Mouse (Mus musculus) E14TG2a.4 (cell line): ENCODE results near the gene B3gnt9.

Experiments
- H3K27me3 ChIP-seq: 2 replicates; pipeline ENCODE4 v1.6.1; 2014; ENCODE audit warnings: low read length, control low read depth; ENCODE audit not compliant: insufficient read depth
- H3K36me3 ChIP-seq: 2 replicates; pipeline ENCODE4 v1.6.1; 2014; ENCODE audit warnings: low read length, control low read depth; ENCODE audit not compliant: insufficient read depth
- H3K4me1 ChIP-seq: replicated peaks from 2 replicates; pipeline ENCODE4 v1.6.1; 2014; ENCODE audit warnings: low read depth, low read length, control low read depth
- H3K4me3 ChIP-seq: replicated peaks from 2 replicates; pipeline ENCODE4 v1.5.1; 2014; ENCODE audit warnings: mild to moderate bottlenecking, low read length
- H3K9me3 ChIP-seq: 2 replicates; pipeline ENCODE4 v1.6.1; 2014; ENCODE audit warnings: low read length, control low read depth
- CTCF ChIP-seq: conservative IDR thresholded peaks from 2 replicates; pipeline ENCODE4 v1.5.1; 2014; ENCODE audit warnings: low read length
- NANOG ChIP-seq: IDR thresholded peaks from 2 replicates; pipeline ENCODE4 v1.6.1; 2014; ENCODE audit warnings: borderline replicate concordance, low read length, mixed read lengths
- POU5F1 ChIP-seq: IDR thresholded peaks from 2 replicates; pipeline ENCODE4 v1.6.1; 2014; ENCODE audit warnings: low read length, borderline replicate concordance

B3gnt9 gene

DNA sequence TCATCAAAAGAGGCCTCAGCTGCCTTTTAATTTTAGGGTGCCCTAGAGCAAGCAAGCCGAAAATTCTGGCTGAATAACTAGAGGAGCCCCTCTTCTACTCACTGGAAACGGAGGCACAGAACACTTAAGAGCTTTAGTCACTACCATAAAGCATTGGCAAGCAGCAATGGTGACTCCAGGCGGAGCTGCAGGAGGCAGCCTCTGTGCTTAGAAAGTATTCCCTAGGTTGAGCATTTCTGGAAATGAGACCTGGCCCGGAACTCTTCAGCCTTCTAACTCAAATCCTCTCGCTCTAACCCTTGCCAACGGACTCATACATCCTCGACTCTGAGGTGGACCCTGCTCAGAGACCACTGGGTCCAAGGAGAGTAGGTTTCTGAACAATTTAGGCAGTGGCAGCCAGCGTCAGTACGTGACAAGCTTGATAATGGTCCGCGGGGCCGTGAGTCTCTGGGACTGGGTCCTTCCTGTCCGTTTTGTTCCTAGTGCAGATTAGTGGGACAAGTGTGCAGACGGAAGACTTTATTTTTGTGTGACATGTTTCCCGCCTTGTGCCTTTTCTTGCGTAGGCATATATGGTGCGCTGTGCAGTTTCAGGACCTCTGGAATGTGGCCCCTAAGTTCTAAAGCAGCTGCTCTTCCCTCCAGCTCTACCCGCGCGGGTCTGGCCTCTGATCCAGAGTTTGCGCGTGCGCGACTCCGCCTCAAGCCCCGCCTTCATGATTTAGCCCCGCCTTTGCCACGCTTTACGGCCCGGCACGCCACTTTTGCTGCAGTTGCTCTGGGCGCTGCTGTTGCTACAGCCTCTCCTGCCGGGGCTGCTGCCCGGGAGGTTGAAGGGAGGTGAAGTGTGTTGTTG lies 30.3 kb downstream of the B3gnt9 start, which contains the start of gene D230025D16Rik:
Gene D230025D16Rik, plus strand, starts transcription at position 733 of the 859 bp plus-strand sequence.
- Histone ChIP-seq H3K4me3 (peak within 1 kb of the TSS; percentile 98), H3K9me3 (no peaks in the 10 kb centered on the region), H3K27me3 (no peaks in the 10 kb centered on the region), H3K36me3 (peaks cover 19% of the 10 kb centered on the region), H3K4me1 (peaks cover 60% of the 10 kb centered on the region)
- TF ChIP-seq NANOG = no peak
- TF ChIP-seq POU5F1 = no peak

GRCm38 (mm10) chr8:105223850-105224249 lies 31.1 kb downstream of the B3gnt9 start:
- TF ChIP-seq POU5F1 (no peak), NANOG (no peak), CTCF (no peak)
- H3K4me1 ChIP-seq = peaks cover 53% of the 10 kb centered on the region
- no peaks in the 10 kb centered on the region for H3K9me3 ChIP-seq
- H3K4me3 ChIP-seq = peak overlapping the region; percentile 98
- H3K27me3 ChIP-seq = no peaks in the 10 kb centered on the region
- H3K36me3 ChIP-seq = peaks cover 11% of the 10 kb centered on the region; the same call in 1 of the 2 replicates

DNA sequence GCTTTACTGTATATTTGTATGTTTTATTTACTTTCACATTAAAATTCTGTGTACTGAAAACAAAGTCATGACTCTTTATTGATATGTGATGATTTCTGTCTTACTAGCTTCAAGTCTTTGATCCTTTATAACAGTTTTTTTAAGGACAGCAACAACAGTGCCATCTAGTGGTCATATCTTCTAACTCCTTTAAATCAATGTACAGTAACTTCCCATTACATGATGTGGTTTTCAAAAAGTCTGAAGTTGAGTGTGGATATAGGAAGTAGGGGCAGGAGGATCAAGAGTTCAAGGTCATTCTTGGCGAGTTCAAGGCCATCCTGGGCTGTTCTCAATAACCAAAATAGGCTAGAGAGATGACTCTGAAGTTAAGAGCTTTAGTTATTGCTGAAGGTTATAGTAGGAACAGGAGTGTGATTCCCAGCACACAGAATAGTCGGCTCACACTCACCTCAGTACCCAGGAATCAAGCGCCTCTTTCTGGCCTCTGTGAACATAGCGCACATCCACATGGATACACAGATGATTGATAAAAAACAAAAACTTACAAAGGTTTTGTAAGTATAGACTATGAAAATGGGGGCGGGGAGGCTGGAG lies 36.9 kb downstream of the B3gnt9 start:
- TF ChIP-seq POU5F1 (no peak), CTCF (peak; percentile 58)
- Histone ChIP-seq H3K9me3 (no peaks in the 10 kb centered on the region), H3K27me3 (no peaks in the 10 kb centered on the region), H3K36me3 (0 out of 2 replicates have a peak, but pooled peaks cover 5% of the 10 kb centered on the region), H3K4me3 (no peak overlapping the region), H3K4me1 (peaks cover 7% of the 10 kb centered on the region)

DNA sequence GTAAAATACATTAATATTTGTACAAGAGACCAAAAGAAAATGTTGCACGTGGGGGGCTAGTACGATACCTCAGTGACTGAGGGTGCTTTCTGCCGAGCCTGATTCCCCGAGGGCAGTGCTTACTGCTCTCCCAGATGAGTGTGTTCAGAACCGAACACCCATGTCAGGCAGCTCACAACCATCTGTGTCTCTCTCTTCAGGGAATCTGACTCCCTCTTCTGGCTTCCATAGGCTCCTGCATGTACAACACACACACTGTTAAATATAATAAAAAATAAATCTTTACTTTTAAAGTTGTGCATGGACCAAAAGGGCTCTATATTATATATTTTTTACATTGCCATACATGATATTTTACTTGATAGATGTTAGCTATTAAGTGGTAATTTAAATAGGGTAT lies 40.8 kb downstream of the B3gnt9 start:
- peaks cover 7% of the 10 kb centered on the region for H3K4me1 ChIP-seq
- H3K36me3 ChIP-seq = 0 out of 2 replicates have a peak, but pooled peaks cover 5% of the 10 kb centered on the region
- no peak overlapping the region for H3K4me3 ChIP-seq
- TF ChIP-seq CTCF (peak; percentile 8; the same call in 1 of the 2 replicates), NANOG (no peak)
- no peaks in the 10 kb centered on the region for H3K27me3 ChIP-seq
- H3K9me3 ChIP-seq = no peaks in the 10 kb centered on the region

DNA sequence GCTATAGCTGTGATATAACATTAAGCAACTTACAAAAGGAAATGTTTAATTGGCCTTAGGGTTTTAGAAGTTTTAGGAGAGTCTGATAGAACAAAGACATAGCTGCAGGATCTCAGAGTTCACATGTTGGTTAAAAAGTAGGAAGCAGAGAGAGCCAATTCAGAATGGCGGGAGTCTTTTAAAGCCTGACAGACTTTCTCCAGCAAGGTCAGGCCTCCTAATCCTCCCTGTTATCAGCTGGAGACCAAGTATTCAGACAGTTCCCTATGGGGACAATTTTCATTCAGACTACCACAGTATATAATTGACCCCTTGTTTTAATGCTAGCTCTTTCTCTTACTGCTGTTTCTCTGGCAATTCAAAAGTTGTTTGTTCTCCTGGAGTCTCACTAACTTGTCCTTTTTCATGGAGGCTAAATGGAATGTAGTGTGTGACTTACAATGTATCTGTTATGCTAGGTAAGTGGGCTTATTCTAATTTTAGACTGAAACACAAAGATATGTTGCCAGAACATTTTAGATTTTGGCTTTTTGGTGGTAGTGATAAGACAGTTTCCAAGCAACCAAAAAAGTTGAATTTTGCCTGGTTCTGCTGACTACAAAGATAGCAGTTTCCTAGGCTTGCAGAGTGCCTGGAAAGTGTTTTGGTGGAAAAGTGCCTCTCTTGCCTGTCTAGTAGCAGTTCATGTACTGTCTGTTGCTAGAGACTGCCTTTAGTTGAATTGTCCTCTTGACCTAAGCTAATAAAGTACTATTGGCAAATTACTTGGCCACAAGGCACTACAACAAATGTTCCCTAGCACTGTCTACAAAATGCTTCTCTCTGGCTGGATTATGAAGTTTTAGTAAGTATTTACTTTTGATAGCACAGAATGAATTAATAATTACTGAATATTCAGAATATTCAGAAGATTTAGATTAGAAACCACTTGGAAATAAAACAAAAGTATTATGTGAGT lies 45.5 kb downstream of the B3gnt9 start:
- H3K4me3 ChIP-seq = no peak overlapping the region
- H3K27me3 ChIP-seq = no peaks in the 10 kb centered on the region
- H3K36me3 ChIP-seq = peaks cover 2% of the 10 kb centered on the region; the same call in 1 of the 2 replicates
- H3K4me1 ChIP-seq = peaks cover 5% of the 10 kb centered on the region; the same call in 1 of the 2 replicates
- no peaks in the 10 kb centered on the region for H3K9me3 ChIP-seq
- TF ChIP-seq POU5F1 = no peak
- no peak for TF ChIP-seq NANOG
- no peak for TF ChIP-seq CTCF

DNA sequence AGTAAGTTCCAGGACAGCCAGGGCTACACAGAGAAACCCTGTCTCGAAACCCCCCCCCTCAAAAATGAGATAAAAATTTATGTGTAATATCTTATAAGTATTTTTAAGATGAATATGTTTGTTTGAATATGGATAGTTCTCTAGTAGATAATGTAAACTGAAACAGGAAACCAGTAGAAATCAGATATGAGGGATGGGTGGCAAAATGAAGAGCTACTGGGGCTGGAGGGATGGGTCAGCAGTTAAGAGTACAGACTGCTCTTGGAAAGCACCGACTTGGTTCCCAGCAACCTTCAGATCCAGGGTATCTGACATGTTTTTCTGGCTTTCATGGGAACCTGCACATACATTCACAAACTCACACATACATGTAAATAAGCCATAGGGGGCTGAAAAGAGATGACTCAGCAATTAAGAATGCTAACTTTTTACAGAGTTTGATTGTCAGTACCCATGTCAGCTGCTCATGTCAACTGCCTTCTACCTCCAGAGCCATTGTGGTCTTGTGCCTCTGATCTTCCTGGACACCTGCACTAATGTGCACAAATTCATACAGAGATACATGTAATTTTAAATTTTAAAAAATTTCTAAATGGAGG lies 47.2 kb downstream of the B3gnt9 start:
- TF ChIP-seq POU5F1 (no peak), CTCF (no peak), NANOG (no peak)
- no peaks in the 10 kb centered on the region for H3K9me3 ChIP-seq
- H3K4me1 ChIP-seq = peaks cover 5% of the 10 kb centered on the region; the same call in 1 of the 2 replicates
- H3K36me3 ChIP-seq = peaks cover 9% of the 10 kb centered on the region
- no peak overlapping the region for H3K4me3 ChIP-seq
- no peaks in the 10 kb centered on the region for H3K27me3 ChIP-seq

- TF ChIP-seq NANOG (no peak), CTCF (no peak), POU5F1 (no peak)
- Histone ChIP-seq H3K36me3 (peaks cover 15% of the 10 kb centered on the region), H3K4me3 (no peak overlapping the region), H3K9me3 (no peaks in the 10 kb centered on the region), H3K4me1 (peaks cover 5% of the 10 kb centered on the region; the same call in 1 of the 2 replicates), H3K27me3 (no peaks in the 10 kb centered on the region)
These were observed 48.1 kb downstream of the B3gnt9 start for GRCm38 (mm10) chr8:105206766-105207275.

DNA sequence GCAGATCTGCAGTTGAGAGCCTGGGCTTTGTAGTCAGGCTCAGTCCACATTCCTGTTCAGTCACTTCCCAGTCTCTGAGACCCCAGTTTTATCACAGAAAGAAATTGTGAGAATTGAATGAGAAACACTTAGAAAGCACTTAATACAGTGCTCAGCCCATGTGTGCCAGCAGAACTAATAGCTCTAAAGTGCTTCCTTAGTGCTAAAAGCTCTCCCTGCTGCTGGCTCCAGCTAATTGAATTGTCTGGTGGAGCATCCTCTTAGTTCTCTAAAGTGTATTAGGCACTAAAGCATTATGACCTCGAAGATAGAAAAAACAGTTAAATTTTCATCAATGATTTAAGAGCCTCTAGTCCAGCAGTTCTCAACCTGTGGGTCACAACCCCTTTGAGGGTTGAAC lies 49.2 kb downstream of the B3gnt9 start:
- TF ChIP-seq CTCF = no peak
- no peak for TF ChIP-seq NANOG
- no peak for TF ChIP-seq POU5F1
- Histone ChIP-seq H3K9me3 (no peaks in the 10 kb centered on the region), H3K36me3 (peaks cover 24% of the 10 kb centered on the region), H3K4me3 (no peak overlapping the region), H3K27me3 (no peaks in the 10 kb centered on the region), H3K4me1 (peaks cover 5% of the 10 kb centered on the region; the same call in 1 of the 2 replicates)
